In genomic region chr8:80957776-80958175, GRCm38 (mm10) we compare ENCODE assay signal across 15 mouse cellular contexts.
A peak's percentile ranks its signal among the peaks of the same experiment; 100 is the strongest.
DNase-seq lines count a peak whose midpoint lies in the region.
"Had no signal": no experiment of that assay in that cellular context is flagged by ENCODE, and none has a peak within 500 bp of the region (broad histone marks: within the 10 kb centered on the region; RNA-seq: fewer than 3 reads in every experiment).

No protein-coding gene starts in this region.

- peak; percentile 65 for DNase-seq in heart, adult 11 months
- no peak for DNase-seq in heart, adult 9 months (ENCODE audit: low spot score in 2 of 2)
- peak; percentile 36 for DNase-seq in kidney, postnatal 10 days
- no peak for DNase-seq in kidney, adult 9 months
- peak; percentile 17 to 62 for DNase-seq in kidney, postnatal 36 days
- no peak for DNase-seq in kidney, adult 18-20 months
- DNase-seq: adrenal gland, postnatal 10 days; adrenal gland, postnatal 36 days; B cell, adult 2 months; cerebellum, adult 2 months; cerebellum, adult 9-11 months; cerebellum, postnatal 36 days; embryo, embryonic 11 days; gastrocnemius, postnatal 25 days; heart, adult 2 months had no signal

Comparison
In these comparisons a context has a peak if more than half of its experiments do, and no peak if none do; other contexts are left out.
1. DNase-seq: peak in heart, adult 11 months (single experiment), kidney, postnatal 10 days (single experiment) and kidney, postnatal 36 days (2 of 2); none in heart, adult 9 months (0 of 2), kidney, adult 9 months (single experiment) and kidney, adult 18-20 months (single experiment).